Mouse (Mus musculus) lung, postnatal 0 days (tissue): ENCODE results near the gene Chic2. TPM values are rescaled to one million over a fixed set of nuclear protein-coding genes. Genes with fewer than 3 reads are reported as not detected.
A peak's percentile ranks its signal among the peaks of the same experiment; 100 is the strongest.

Source experiments
- ATAC-seq: fragments of 200-750 bp; cut with Nextera tagmentation; 2 replicates; pipeline ENCODE4 v1.8.0; 2017; ENCODE audit warnings: moderate library complexity
- DNase-seq: peaks from one replicate; pipeline ENCODE4 v3.0.0-alpha.2; 2016; ENCODE audit warnings: low spot score
- H3K27ac ChIP-seq: fragments of 300-500 bp; sonication (generic); 2 replicates; pipeline ENCODE4 v1.5.1; 2014; ENCODE audit warnings: antibody characterized with exemption, mild to moderate bottlenecking, low read length, mixed read lengths
- H3K27me3 ChIP-seq: fragments of 300-500 bp; sonication (generic); replicated peaks from 2 replicates; pipeline ENCODE4 v1.6.1; 2014; ENCODE audit warnings: low read length, mixed read lengths; ENCODE audit not compliant: insufficient read depth
- H3K36me3 ChIP-seq: fragments of 300-500 bp; sonication (generic); 2 replicates; pipeline ENCODE4 v1.6.1; 2014; ENCODE audit warnings: low read length, mixed read lengths; ENCODE audit not compliant: insufficient read depth
- H3K4me1 ChIP-seq: fragments of 300-500 bp; sonication (generic); 2 replicates; pipeline ENCODE4 v1.6.1; 2014; ENCODE audit warnings: antibody characterized with exemption, low read depth, low read length, mixed read lengths; ENCODE audit not compliant: insufficient read depth
- H3K4me2 ChIP-seq: fragments of 300-500 bp; sonication (generic); replicated peaks from 2 replicates; pipeline ENCODE4 v1.6.1; 2014; ENCODE audit warnings: low read depth, mild to moderate bottlenecking, low read length, moderate library complexity, mixed read lengths
- H3K4me3 ChIP-seq: fragments of 300-500 bp; sonication (generic); 2 replicates; pipeline ENCODE4 v1.5.1; 2014; ENCODE audit warnings: low read depth, low read length
- H3K9ac ChIP-seq: fragments of 300-500 bp; sonication (generic); replicated peaks from 2 replicates; pipeline ENCODE4 v1.6.1; 2014; ENCODE audit warnings: low read depth, mild to moderate bottlenecking
- H3K9me3 ChIP-seq: fragments of 300-500 bp; sonication (generic); 2 replicates; pipeline ENCODE4 v1.6.1; 2016; ENCODE audit warnings: low read length, mixed read lengths
- CTCF ChIP-seq: IDR thresholded peaks from 2 replicates; pipeline ENCODE4 v1.5.1; 2016; ENCODE audit warnings: antibody characterized with exemption, mild to moderate bottlenecking
- EP300 ChIP-seq: IDR thresholded peaks from 2 replicates; pipeline ENCODE4 v1.6.1; 2016; ENCODE audit warnings: antibody characterized with exemption, mild to moderate bottlenecking, control low read depth
- WGBS: fragments of 180-500 bp; shearing (Covaris S2); extraction: QIAGEN DNeasy Blood & Tissue Kit; methylation state at CpG from one replicate; pipeline ENCODE4 v1.1.7; 2014; 5-methylcytosine and 5-hydroxymethylcytosine counted together
- polyA plus RNA-seq: library from polyadenylated mRNA; unstranded; fragments of >200 nt; fragmentation: Nextera tagmentation; extraction: Ambion mirVana; gene quantifications from 2 replicates; pipeline ENCODE4 v1.2.1, GENCODE M21; 2015

Gene Chic2
- 52.0 and 56.9 TPM in 2 replicates for polyA plus RNA-seq

DNA sequence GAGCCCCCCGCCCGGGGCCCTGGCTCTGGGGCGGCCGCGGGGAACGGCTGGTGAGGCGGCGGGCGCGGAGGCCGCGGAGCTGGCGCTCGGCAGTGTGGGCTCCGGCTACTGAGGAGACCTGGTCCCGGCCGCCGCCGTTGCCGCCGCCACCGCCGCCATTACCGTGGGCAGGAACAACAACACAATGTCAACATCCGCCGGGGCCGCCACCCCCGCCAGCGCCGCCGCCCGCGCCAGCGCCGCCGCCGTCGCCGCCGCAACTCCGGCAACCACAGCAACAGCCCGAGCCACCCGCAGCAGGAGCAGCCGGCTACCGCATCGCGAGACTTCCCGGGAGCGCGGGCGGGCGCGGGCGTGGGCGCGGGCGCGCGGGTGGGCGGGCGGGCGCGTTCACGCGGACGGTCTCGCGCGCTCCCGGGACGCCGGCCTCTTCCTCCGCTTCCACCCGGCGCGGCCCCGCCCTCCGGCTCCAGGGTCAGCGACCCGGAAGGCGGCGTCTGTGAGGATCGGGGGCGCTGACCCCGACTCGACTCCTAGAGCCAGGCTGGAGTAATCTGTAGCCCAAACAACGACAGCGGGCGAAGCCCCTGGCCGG, at the start of gene Chic2:
Gene Chic2 (minus strand): TSS at position 465 of the 595 bp plus-strand sequence.
- H3K27ac ChIP-seq, result peak within 1 kb of the TSS; percentile 98
- no peaks in the 10 kb centered on the region for H3K27me3 ChIP-seq
- peak; percentile 92 for DNase-seq
- no peak for TF ChIP-seq CTCF
- no peak for TF ChIP-seq EP300
- 1% methylated on average over 53 of the region's 90 CpGs for WGBS
- peaks cover 8% of the 10 kb centered on the region; the same call in 1 of the 2 replicates for H3K4me1 ChIP-seq
- H3K9me3 ChIP-seq, result no peaks in the 10 kb centered on the region
- H3K9ac ChIP-seq, result peak within 1 kb of the TSS; percentile 100
- no peaks in the 10 kb centered on the region for H3K36me3 ChIP-seq
- peak; percentile 96 for ATAC-seq
- peak within 1 kb of the TSS; percentile 83 for H3K4me2 ChIP-seq
- H3K4me3 ChIP-seq, result peak within 1 kb of the TSS; percentile 100

DNA sequence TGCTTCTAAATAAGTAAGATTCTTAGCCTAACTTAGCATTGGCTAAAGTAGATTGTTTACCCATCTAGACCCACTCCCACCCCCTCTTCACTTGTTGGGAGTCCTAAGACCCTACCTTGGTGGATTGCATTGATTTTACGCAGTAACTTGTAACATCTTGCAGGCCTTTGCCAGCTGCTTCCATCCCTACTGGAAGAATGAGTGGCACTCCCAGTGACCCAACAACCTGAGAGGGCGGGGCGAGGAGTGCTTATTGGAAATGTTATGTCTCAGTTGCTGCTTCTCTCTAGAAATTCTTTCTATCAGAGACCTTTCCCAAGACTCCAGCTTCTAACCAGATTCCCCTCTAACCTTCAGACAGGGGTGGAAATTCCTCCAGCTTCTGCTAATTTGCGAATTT, 41.3 kb upstream of the Chic2 start:
- no peak overlapping the region for H3K4me3 ChIP-seq
- no peaks in the 10 kb centered on the region for H3K9me3 ChIP-seq
- ATAC-seq (no peak), DNase-seq (no peak)
- H3K4me2 ChIP-seq, result no peak overlapping the region
- no peak overlapping the region for H3K9ac ChIP-seq
- 6% methylated on average over 4 of the region's 4 CpGs for WGBS
- no peaks in the 10 kb centered on the region for H3K36me3 ChIP-seq
- H3K27ac ChIP-seq, result no peak overlapping the region
- TF ChIP-seq EP300 (no peak), CTCF (no peak)
- no peaks in the 10 kb centered on the region for H3K4me1 ChIP-seq
- H3K27me3 ChIP-seq, result peaks cover 56% of the 10 kb centered on the region

DNA sequence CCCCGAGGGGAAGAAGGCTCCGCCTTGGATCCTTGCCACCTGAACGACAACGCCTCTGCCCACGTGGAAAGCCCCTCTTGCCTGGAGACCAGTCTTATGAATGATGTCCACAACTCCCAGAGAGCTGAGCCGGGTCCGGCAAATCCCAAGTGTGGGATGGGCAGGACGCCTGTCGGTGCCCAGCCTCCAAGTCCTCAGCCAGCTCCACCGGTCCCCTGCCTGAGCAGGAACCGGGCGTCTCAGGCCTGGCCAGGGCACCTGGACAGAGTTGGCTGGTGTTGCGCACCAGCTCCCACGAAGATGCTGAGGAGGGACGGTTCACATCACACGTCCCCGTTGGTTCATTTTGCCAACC, 40.9 kb upstream of the Chic2 start:
- ATAC-seq (no peak), DNase-seq (no peak)
- Histone ChIP-seq H3K9ac (no peak overlapping the region), H3K36me3 (no peaks in the 10 kb centered on the region), H3K27ac (no peak overlapping the region), H3K4me1 (no peaks in the 10 kb centered on the region), H3K4me2 (no peak overlapping the region), H3K27me3 (peaks cover 59% of the 10 kb centered on the region), H3K9me3 (no peaks in the 10 kb centered on the region), H3K4me3 (no peak overlapping the region)
- TF ChIP-seq CTCF (no peak), EP300 (no peak)
- 1% methylated on average over 17 of the region's 17 CpGs for WGBS

DNA sequence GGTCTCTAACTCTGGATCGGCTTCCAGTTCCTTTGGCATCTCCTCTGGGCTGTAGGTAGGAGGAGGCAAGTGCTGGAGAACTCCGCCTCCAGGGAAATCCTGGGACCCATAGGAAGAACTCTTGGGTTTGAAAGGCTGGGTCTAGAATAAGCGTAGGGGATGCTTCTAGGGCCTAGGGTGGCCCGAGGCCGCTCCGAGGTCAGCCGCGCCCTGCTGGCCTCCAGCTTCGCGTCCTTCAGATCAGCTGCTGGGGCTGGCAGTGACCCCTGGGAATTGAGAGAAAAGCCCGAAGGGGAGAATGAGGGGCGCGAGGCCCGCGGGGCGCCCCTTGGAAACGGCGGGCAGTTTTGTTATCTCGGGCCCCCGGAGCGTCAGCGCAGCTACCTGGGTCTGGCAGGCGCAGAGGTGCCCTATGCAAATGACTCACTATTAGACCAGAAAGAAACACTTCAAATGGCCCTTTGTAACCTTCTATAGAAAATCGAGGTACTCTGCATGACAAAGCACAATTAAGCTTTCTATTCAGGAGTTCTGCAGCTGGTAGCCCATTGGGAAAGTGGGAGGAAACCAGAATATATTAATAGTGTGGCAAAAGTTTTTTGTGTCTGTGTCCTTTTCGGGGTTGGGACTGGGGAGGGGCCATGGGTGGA, 40.4 kb upstream of the Chic2 start:
- no peak for DNase-seq
- Histone ChIP-seq H3K27ac (no peak overlapping the region), H3K4me1 (no peaks in the 10 kb centered on the region), H3K9me3 (no peaks in the 10 kb centered on the region), H3K27me3 (peaks cover 64% of the 10 kb centered on the region), H3K4me3 (no peak overlapping the region), H3K36me3 (no peaks in the 10 kb centered on the region), H3K9ac (no peak overlapping the region), H3K4me2 (no peak overlapping the region)
- no peak for ATAC-seq
- 1% methylated on average over 23 of the region's 25 CpGs for WGBS
- TF ChIP-seq CTCF (no peak), EP300 (no peak)

DNA sequence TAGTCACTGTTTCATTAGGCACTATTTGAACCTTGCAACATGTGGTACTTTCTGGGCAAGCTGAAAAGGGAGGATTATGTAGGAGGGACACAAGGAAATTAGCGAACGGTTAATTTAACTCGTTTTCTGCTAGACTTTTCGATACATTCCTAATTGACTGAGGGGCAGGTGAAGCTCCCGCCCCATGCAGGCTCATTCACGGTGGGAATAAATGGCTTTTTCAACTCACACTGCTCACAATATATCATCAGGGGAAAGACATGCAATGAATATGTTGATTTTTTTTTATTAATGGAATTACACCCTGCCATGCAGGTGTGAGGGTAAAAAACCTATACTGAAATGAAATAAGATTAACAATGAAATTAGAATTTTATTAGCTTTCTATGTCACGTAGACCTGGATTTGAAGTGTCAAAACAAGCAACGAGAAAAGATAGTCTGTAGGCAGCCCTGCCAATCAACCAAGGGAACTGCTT, 39.9 kb upstream of the Chic2 start:
- Histone ChIP-seq H3K9me3 (no peaks in the 10 kb centered on the region), H3K4me1 (no peaks in the 10 kb centered on the region), H3K4me3 (no peak overlapping the region; the same call in 1 of the 2 replicates), H3K27me3 (peaks cover 70% of the 10 kb centered on the region), H3K27ac (no peak overlapping the region), H3K9ac (no peak overlapping the region), H3K36me3 (no peaks in the 10 kb centered on the region), H3K4me2 (no peak overlapping the region)
- 6% methylated on average over 8 of the region's 8 CpGs for WGBS
- no peak for DNase-seq
- no peak for ATAC-seq
- no peak for TF ChIP-seq EP300
- no peak for TF ChIP-seq CTCF

DNA sequence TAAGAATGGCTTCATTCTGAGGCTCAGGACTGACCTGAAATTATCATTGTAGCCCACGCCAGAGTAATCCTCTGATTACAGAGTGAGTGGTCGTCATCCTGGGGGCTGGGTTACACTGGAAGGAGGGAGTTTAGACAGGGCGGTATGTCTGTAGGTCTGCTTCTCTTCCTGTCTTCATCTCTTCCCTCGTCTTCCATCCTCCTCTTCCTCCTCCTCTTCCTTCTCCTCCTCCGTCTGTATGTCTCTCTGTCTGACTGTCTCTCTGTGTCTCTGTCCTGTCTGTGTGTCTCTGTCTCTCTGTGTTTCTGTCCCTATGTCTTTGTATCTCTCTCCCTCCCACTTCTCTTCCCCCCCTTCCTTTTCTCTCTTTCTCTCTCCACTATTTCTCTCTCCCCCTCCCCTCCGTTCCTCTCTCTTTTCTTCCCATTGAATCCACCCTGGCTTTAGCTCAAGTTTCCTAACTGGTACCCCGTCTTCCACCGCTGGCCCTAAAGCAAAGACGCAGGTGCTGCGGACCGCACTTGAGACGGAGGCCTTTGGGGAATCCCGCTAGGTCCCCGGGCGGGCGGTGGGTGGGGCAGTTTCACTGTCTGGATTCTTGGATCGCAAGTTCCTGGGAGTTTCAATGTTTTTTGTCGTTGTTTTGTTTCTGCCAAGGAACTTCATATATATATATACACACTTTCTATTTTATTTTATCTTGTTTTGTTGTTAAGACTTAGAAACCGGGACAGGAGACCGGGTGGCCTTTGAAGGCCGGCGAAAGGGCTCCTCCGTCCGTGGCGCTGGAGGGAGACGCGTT, 39.2 kb upstream of the Chic2 start:
- TF ChIP-seq CTCF, result no peak
- Histone ChIP-seq H3K4me1 (no peaks in the 10 kb centered on the region), H3K36me3 (no peaks in the 10 kb centered on the region), H3K9ac (no peak overlapping the region), H3K27me3 (peaks cover 76% of the 10 kb centered on the region), H3K27ac (no peak overlapping the region), H3K4me2 (0 out of 2 replicates have a peak overlapping the region, but pooled peaks have one; percentile 14), H3K4me3 (no peak overlapping the region; the same call in 1 of the 2 replicates), H3K9me3 (no peaks in the 10 kb centered on the region)
- ATAC-seq (no peak), DNase-seq (no peak)
- WGBS, result 2% methylated on average over 27 of the region's 27 CpGs
